Mouse (Mus musculus) liver, postnatal 0 days (tissue): ENCODE measurements around the gene Vat1.
"Not testable (repeated sequence)": the region's sequence is repeated elsewhere in the genome, so short reads cannot be mapped to it uniquely, and the experiment has no call there.

Source experiments
- CTCF ChIP-seq: sonication (generic); IDR thresholded peaks from 2 replicates; pipeline ENCODE4 v1.5.1; 2016; ENCODE audit warnings: antibody characterized with exemption, low read depth
- EP300 ChIP-seq: IDR thresholded peaks from 2 replicates; pipeline ENCODE4 v1.6.1; 2016; ENCODE audit warnings: antibody characterized with exemption, low read depth, mild to moderate bottlenecking

GRCm38 (mm10) chr11:101441450-101442126, 24.4 kb downstream of the Vat1 start:
- not testable (repeated sequence) for TF ChIP-seq CTCF, EP300
